Mouse (Mus musculus) left cerebral cortex, postnatal 36 days (tissue): ENCODE data around the gene Klri1. TPM values are rescaled to one million over a fixed set of nuclear protein-coding genes. Genes with fewer than 3 reads are reported as not detected.
"Not testable (repeated sequence)": the region's sequence is repeated elsewhere in the genome, so short reads cannot be mapped to it uniquely, and the experiment has no call there.

ENCODE experiments used
- DNase-seq, 2 experiments: peaks; one replicate each; pipeline ENCODE4 v3.0.0; 2021 to 2022; ENCODE audit warnings: low spot score in 2 of 2, mixed read lengths in 1 of 2
- intact Hi-C: fragments of 180-260 bp; cut with DNase I; formaldehyde crosslinking; loops from one replicate; pipeline ENCODE4 v1.15.1; 2025
- microRNA-seq: library from miRNA; unstranded; fragments of <30 nt; microRNA quantifications from one replicate; pipeline ENCODE4 v1.2.0, GENCODE M21; 2022
- total RNA-seq, 2 experiments: library from RNA; stranded (reverse); gene quantifications; 2 replicates each; pipeline ENCODE4 v1.2.3; 2021

The Klri1 gene
- total RNA-seq = not detected

GRCm38 (mm10) chr6:129717032-129717431 is at the start of gene Klri1:
Gene Klri1, minus strand, starts transcription at chr6:129717132.
- intact Hi-C loops = no loop called here
- no peak for DNase-seq

- no peak for DNase-seq
- intact Hi-C loops = no loop called here
These were observed 30.7 kb upstream of the Klri1 start for GRCm38 (mm10) chr6:129747654-129748032.

- intact Hi-C loops = no loop called here
- no peak for DNase-seq
These were observed 30.2 kb upstream of the Klri1 start for GRCm38 (mm10) chr6:129747016-129747653.

- intact Hi-C loops = no loop called here
- no peak for DNase-seq
These were observed 29.2 kb upstream of the Klri1 start for GRCm38 (mm10) chr6:129746151-129746550.

GRCm38 (mm10) chr6:129740069-129740721 is 23.3 kb upstream of the Klri1 start, which contains the start of gene Klri2:
Gene Klri2, minus strand, starts transcription at chr6:129740484.
- intact Hi-C loops = no loop called here
- no peak for DNase-seq

- intact Hi-C loops = no loop called here
- DNase-seq = no peak
These were observed 19.5 kb upstream of the Klri1 start for GRCm38 (mm10) chr6:129736414-129736813.

- no peak for DNase-seq
- intact Hi-C loops = no loop called here
These were observed 10.3 kb upstream of the Klri1 start for GRCm38 (mm10) chr6:129727237-129727636.

GRCm38 (mm10) chr6:129721390-129721789 is 4.5 kb upstream of the Klri1 start:
- intact Hi-C loops = no loop called here
- no peak for DNase-seq

GRCm38 (mm10) chr6:129720487-129720886 is 3.6 kb upstream of the Klri1 start:
- no peak for DNase-seq
- intact Hi-C loops = no loop called here

GRCm38 (mm10) chr6:129713566-129713965 is 3.4 kb downstream of the Klri1 start:
- intact Hi-C loops = no loop called here
- DNase-seq = no peak

GRCm38 (mm10) chr6:129691436-129691835 is 25.5 kb downstream of the Klri1 start:
- DNase-seq, intact Hi-C loops: not testable (repeated sequence)

GRCm38 (mm10) chr6:129680379-129680778 is 36.6 kb downstream of the Klri1 start:
- DNase-seq = no peak
- intact Hi-C loops = no loop called here

- intact Hi-C loops = no loop called here
- no peak for DNase-seq
These were observed 38.1 kb downstream of the Klri1 start, which contains the start of gene Klrc1 for GRCm38 (mm10) chr6:129678873-129679272. Gene Klrc1, minus strand, starts transcription at chr6:129678973.

GRCm38 (mm10) chr6:129661301-129661700 is 55.6 kb downstream of the Klri1 start:
- DNase-seq, intact Hi-C loops: not testable (repeated sequence)

- intact Hi-C loops, DNase-seq: not testable (repeated sequence)
These were observed 56.3 kb downstream of the Klri1 start, which contains the start of gene Klrc2 for GRCm38 (mm10) chr6:129660589-129660988. Gene Klrc2, minus strand, starts transcription at chr6:129660689.

Small RNA genes lying within 50 kb of the gene (microRNA-seq; reads per million reads assigned to microRNA genes)
- gene Mir680-1 = not detected

Other genes with a start within 250 kb of the Klri1 start
- not detected for gene Olr1, start 210.0 kb downstream of the Klri1 start, total RNA-seq
- gene Tmem52b, start 204.6 kb downstream of the Klri1 start, total RNA-seq = not detected
- gene Gabarapl1, start 184.0 kb downstream of the Klri1 start, total RNA-seq = 100 to 1,000 TPM; 655 to 787 TPM
- gene Klre1, start 139.2 kb downstream of the Klri1 start, total RNA-seq = not detected
- 1 to 10 TPM in 1 of 2 experiments, not detected in 1; 1.1 TPM for gene Klrd1, start 125.3 kb downstream of the Klri1 start, total RNA-seq
- gene Klrk1, start 93.3 kb downstream of the Klri1 start, total RNA-seq = not detected
- gene Klrc3, start 73.8 kb downstream of the Klri1 start, total RNA-seq = not detected
- not detected for gene Klrc2, start 56.4 kb downstream of the Klri1 start, total RNA-seq
- not detected for gene Klrc1, start 38.2 kb downstream of the Klri1 start, total RNA-seq
- gene Klri2, start 23.4 kb upstream of the Klri1 start, total RNA-seq = not detected
- gene Gm156, start 67.1 kb upstream of the Klri1 start, total RNA-seq = not detected
- not detected for gene Gm17631, start 145.5 kb upstream of the Klri1 start, total RNA-seq
- not detected for gene Klra17, start 159.5 kb upstream of the Klri1 start, total RNA-seq
- not detected for gene Klra5, start 200.5 kb upstream of the Klri1 start, total RNA-seq